Mouse (Mus musculus) forelimb bud, embryonic 11.5 days (tissue): ENCODE measurements around the gene Gm21976.

ENCODE experiments used
- DNase-seq: peaks from one replicate; pipeline ENCODE4 v3.0.0-alpha.2; 2012; ENCODE audit warnings: low read depth, low spot score

The Gm21976 gene

DNA sequence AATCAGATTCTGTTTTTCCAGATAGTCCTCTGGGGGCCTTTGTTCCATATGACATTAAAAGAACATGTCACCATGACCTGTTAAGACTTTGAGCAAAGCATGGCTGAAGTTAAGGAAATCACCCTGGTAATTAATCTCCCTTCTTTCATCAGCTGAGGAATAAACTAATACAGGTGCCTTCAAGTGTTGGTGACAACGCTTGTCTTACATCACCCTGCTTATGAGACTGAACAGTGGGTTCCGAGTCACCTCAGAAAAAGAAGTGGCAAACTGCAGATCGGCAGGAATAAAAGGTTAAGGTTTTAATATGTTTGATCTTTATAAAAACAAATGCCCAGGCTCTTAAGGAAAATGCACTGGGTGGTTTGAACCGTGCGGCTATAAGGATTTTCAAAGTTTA is at the start of gene Gm21976:
TSS of gene Gm21976 (plus strand) at position 202 of the 400 bp plus-strand sequence.
- peak; percentile 59 for DNase-seq

DNA sequence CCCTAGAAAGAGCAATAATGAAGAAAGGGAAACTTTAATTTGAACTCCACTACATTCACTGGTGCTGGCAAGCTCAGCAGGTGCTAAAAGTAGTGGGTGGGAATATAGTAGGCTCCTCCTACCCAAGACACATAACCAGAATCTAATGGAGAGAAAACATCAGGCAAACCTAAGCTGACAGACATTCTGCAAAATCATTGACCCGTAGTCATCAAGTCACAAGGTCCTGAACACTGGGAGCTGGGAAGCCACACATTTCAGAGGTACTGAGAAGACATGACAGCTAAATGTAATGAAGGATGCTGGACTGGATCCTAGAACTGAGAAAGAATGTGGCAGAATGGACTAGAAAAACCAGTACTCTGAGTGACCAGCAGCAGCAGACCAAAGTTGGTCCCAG is 49.2 kb upstream of the Gm21976 start:
- no peak for DNase-seq

DNA sequence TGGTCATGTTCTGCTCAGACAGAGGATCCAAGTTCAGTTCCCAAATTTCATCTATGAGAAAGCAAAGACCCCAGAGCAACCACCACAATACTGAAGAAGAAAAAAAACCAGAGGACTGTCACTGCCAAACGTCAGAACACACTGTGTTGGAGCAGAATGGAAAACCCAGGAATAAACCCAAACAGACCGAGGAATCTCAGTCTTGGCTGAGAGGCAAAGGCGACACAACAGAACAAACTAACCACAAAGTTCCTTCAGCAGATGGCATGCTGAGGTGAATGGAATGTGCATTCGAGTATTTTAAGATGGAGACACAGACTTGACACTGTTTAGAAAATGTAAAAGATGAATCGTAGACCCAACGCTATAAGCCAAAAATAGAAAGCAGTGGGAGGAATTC is 44.2 kb upstream of the Gm21976 start:
- DNase-seq: no peak

DNA sequence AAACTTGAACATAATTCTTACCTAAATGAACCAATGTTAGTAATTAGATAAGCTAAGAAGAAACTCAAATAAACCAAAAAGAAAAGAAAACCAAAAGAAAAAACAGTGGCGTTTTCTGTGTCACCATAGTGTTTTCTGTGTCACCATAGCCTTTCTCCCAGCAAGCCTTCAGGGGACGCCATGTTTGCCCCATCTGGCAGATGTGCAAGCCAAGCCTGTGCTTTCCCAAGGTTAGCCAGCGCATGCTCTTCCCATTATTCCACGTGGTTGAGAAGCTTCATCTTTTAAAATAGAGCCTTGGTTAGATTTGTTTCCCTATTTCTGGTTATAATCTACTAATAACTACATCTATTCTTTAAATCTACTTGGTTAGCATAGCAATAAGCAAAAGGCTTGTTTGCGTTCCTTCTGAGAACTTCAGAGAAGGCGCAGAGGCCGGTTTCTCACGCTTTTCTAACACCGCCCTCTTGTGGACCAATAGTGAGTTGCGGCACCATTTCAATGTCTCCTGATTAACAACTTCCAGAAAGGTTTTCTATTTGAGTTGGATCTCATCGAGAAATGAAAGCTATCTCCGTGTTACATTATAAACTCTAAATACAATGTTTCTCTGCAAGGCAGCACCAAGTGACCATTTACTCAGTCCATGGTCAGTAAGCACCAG is 39.6 kb upstream of the Gm21976 start:
- DNase-seq: peak; percentile 74

DNA sequence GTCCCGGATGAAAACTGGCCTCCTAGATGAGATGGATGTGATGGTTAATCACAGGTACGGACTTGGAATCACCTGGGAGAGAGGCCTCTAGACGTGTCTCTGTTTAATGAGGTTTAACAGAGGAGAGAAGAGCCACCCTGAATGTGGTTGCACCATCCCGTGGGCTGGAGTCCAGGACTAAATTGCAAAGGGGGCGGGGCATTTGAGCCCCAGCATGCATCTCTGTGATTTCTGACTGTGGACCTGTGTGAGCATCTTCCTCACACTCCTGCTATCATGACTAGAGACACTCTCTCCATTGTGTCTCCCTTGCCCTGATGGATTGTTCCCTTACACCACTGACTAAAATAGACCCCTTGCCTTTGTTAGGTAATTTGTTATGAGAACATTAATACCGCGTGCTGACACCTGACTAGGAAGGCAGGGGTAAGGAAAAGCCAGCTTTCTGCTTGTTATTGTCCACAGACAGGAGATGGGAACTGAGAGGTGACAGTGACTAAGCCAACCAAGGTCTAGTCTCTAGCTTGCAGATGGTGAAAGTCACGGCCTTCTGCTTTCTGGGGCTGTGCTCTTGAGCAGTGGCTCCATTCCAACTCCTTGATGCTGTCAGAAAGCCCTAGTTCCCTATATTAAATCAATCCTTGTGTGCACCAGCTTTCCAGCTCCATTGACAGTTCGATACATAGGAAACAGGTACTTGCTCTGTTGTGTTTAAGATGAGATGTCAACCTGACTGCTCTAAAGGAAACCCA is 38.0 kb upstream of the Gm21976 start:
- DNase-seq: no peak

DNA sequence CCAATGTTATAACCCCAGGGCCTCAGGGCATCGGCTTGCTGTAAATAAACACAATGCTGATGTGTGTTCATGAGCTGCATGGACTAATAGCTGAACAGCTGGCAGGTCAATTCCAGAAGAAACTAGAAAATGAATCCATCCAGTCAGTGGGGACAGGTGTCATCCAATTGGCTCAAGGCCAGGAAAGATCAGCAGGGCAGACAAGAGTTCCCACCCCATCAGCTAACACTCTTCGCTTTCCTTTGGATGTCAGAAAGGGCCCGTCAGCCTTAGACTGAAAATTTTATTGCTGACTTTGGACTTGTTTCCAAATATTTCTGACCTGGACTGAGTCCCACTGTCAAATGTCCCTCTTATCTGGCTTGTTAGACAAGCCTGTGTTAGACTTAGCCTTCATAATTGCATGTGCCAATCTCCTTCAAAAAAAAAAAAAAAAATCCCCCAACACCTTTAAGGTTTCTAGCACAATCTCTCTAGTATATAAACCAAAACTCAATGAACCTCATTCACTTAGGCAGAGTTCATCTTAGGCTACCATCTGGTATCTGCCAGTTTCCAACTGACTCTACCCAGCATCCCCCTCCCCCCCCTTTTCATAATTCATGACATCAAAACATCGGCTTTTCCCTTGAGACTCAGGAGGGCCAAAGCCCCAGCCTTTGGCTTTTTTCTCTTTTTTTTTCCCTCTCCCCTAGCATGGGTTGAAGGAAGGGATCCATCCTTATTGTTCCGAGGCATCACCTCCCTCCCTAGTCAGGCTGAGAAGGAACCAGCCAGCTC is 34.9 kb upstream of the Gm21976 start:
- no peak for DNase-seq

GRCm38 (mm10) chr13:98245386-98245785 is 34.3 kb upstream of the Gm21976 start:
- DNase-seq: no peak

DNA sequence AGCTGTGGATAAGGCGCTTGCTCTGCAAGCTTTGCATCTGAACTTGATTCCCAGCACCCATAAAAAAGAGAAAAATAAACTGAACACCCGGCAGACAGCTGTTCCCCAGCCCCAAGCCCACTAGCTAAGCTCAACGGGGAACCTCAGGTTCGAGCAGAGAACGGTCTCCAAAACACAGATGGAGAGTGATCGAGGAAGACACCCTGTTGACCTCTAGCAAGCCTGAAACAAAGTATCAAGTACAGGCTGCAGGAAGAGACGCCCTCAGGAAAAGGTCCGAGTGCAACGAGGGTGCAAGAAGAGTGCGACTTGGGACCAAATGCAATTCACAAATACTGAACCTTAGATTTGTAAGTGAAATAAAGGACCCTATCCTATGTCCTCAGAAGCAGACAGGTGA is 30.1 kb upstream of the Gm21976 start:
- DNase-seq: no peak

GRCm38 (mm10) chr13:98254921-98255320 is 24.8 kb upstream of the Gm21976 start:
- no peak for DNase-seq

DNA sequence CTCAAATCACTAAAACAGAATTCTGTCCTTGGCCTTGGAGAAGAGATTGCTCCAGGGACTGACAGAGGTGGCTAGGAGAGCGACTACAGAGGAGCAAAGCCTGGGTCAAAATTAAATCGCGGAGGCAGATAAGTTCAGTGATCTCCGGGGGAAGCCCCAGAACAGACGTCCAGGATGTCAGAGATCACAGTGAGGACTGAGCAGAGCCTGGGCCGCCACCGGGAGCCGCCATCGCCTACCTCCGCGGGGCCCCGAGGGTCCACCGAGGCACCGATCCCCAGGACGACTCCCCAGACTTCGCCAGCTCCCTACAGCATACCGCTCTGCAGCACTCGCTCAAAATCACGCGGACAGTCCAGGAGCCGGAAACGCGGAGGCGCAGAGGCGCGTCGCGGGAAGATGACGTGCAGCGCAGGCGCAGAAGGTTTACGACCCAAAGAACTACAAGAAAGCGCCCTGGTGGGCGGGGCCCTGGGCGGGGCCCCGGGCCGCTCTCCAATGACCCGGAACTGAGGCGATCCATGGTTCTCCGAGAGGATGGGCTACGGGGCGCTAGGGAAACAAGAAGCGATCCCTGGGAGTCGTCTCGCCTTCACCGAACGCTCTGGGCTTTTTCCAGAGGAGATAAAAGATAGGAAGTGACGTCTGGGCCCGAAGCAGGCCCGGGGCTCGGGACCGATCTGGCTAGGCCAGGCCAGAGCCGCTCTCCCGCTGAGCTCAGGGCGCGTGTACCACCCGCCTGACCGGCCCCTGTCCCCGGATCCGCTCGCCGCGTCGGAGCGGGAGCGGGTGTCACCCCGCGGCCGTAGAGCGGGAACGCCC is 16.8 kb upstream of the Gm21976 start, which contains the start of the genes Utp15 and Ankra2:
TSS of gene Utp15 (minus strand) at position 406 of the 822 bp plus-strand sequence.
TSS of gene Ankra2 (plus strand) at position 439 of the 822 bp plus-strand sequence.
- peak; percentile 100 for DNase-seq

DNA sequence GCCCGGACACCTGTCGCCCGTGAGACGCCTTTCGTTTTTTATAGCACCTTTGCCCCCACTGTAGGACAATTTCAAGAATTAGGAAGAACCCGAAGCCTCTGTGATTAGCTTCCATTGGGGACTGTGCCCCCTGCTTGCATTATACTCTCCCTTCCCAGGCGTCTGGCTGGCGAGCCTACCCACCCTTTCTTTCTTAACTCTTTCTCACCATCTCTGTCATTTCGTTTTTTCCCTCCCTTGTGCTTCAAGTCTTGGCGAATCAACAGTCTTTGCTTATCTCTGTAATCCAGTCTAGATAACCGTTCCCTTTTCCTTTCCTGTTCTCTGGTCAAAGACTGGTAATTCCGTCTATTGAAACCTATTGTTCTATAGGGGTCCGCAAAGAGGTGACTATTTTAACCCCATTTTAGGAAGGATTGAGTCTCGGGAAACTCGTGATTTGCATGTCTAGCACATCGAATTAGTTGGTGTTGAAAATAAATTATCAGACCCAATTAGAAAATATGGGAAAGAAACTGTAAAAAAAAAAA is 16.2 kb upstream of the Gm21976 start:
- DNase-seq: no peak

- DNase-seq: no peak
Measured at GRCm38 (mm10) chr13:98264111-98264510, 15.6 kb upstream of the Gm21976 start.

DNA sequence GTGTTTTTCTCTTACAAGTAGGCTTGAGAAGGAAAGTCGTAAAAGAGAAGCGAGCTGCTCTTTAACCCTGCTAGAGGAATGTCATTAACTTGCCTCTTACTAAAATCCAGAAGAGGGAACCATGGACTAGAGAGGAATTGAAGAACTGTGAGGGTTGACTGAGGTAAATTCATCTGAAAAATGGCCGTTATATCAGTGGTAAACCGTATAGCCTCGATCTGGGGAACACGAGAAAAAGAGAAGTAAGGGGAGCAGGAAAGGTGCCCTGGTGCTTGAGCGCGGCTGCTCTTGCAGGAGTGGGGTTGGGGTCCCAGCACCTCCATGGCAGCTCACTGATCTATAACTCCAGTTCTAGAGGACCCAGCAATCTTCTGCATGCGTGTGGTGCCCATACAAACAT is 5.7 kb upstream of the Gm21976 start:
- DNase-seq: no peak

DNA sequence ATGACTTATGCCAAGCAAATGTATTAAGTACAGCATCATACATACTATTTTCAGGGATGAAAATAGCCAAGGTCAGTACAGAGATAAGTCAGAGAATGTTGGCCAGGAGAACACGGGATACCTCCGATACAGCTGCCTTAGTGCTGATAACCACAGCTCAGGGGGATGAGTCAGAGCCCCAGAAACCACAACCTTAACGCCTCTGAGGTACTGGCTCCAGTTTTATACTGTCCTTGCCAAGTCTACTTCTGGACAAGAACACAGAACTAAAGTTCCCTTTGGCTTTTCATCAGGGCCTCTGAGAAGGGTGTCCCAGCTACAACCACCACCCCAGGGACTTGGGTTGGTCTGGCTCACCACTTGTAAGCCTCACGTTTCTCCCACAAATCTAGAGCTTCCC is 4.0 kb upstream of the Gm21976 start:
- no peak for DNase-seq

GRCm38 (mm10) chr13:98276253-98276652 is 3.4 kb upstream of the Gm21976 start:
- no peak for DNase-seq

DNA sequence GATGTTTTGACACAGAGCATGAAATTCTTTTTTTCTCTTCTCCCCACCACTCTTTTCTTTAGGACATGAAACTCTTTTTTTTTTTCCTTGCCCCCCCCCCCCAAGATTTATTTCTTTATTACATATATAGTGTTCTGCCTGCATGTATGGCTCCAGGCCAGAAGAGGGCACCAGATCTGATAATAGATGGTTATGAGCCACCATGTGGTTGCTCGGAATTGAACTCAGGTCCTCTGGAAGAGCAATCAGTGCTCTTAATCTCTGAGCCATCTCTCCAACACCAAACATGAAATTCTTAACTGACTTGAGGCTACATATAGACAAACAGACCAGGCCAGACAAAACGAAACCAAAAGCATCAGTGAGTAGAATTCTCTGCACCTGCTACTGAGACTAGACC is 2.2 kb upstream of the Gm21976 start:
- no peak for DNase-seq

DNA sequence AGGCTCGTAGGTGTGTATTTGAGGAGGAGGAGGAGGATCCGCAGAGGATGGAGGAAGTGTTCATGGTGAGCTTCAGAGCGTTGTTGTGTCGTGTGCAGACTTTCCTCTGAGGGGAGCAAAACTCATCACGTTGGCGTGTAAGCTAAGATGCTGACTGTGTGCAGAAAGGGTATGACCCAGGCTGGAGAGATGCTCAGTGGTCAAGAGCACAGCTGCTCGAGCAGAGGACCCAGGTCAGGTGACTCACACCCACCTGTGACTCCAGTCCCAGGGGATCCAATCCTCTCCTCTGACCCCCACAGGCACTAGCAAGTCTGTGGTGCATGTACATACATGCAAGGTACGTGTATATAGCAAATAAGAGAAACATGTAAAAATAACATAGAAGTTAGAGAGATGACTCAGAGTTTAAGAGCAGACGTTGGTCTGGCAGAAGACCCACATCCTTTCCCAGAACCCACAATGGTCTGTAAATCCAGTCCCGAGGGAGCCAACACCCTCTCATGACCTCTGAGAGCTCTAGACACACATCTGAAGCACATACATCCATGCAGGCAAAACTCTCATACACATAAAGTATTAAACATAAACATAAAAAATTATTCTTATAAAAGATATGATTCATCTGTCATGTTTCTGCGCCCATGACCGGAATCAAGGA is 1.4 kb downstream of the Gm21976 start:
- DNase-seq: no peak

GRCm38 (mm10) chr13:98290719-98291118 is 11.0 kb downstream of the Gm21976 start:
- no peak for DNase-seq

- DNase-seq: no peak
Measured at GRCm38 (mm10) chr13:98291712-98292111, 12.0 kb downstream of the Gm21976 start.

DNA sequence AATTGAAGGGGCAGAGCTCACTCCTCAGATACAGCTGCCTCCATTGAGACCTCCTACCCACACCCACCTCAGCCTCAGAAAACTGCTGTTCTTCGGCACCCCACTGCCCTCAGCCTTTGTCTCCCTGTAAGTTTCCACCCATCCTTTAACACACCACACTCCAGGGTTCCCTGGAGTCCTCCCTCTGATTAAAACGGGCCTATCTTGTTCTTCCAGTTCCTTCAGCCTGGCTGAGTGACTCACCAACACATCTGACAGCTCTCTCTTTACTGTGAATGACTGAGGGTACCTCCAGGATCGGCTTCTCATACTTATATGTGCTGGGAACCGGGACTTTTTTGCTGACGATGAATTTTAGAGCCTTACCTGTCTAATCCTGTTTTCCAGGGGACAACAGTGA is 16.4 kb downstream of the Gm21976 start:
- DNase-seq: no peak
